In genomic region chr8:70597417-70598272, GRCm38 (mm10) we compare ENCODE assay signal across 9 mouse cellular contexts. TPM values are rescaled to one million over a fixed set of nuclear protein-coding genes. Genes with fewer than 3 reads are reported as not detected.
DNase-seq lines count a peak whose midpoint lies in the region; ATAC-seq and TF ChIP-seq lines count a peak whose summit lies in the region.
"Had no signal": no experiment of that assay in that cellular context is flagged by ENCODE, and none has a peak within 500 bp of the region (broad histone marks: within the 10 kb centered on the region; RNA-seq: fewer than 3 reads in every experiment).

No protein-coding gene starts in this region.

- 26% methylated on average over 48 of the region's 68 CpGs for WGBS in lung, postnatal 0 days
- 57% methylated on average over 67 of the region's 68 CpGs for WGBS in lung, adult 2 months
- 11% methylated on average over 67 of the region's 68 CpGs for WGBS in limb, embryonic 15.5 days

- peak overlapping the region; percentile 78 for H3K4me2 ChIP-seq in lung, postnatal 0 days (replicated peaks; ENCODE audit: low read depth, low read length)
- H3K4me2 ChIP-seq in limb, embryonic 15.5 days, result peak overlapping the region; percentile 79

- no peak for TF ChIP-seq CTCF in lung, postnatal 0 days (IDR thresholded peaks at IDR 0.05)
- no peak for TF ChIP-seq CTCF in lung, adult 2 months (IDR thresholded peaks at IDR 0.05; ENCODE audit: insufficient read depth, low read length)

- ATAC-seq in cerebellum, adult (ENCODE audit: insufficient number of reproducible peaks, low FRiP score, low TSS enrichment), result peak; percentile 3; the same call in 1 of the 2 replicates
- no peak for ATAC-seq in lung, postnatal 0 days
- ATAC-seq in limb, embryonic 15.5 days (ENCODE audit: insufficient number of reproducible peaks, low FRiP score, low TSS enrichment, low read depth), result no peak

- H3K9ac ChIP-seq in lung, postnatal 0 days (replicated peaks; ENCODE audit: low read depth), result 0 out of 2 replicates have a peak overlapping the region, but pooled peaks have one; percentile 16
- H3K9ac ChIP-seq in limb, embryonic 15.5 days, result peak overlapping the region; percentile 51

- no peaks in the 10 kb centered on the region for H3K27me3 ChIP-seq in lung, postnatal 0 days (replicated peaks; ENCODE audit: insufficient read depth, low read length)
- no peaks in the 10 kb centered on the region for H3K27me3 ChIP-seq in limb, embryonic 15.5 days

- 0 out of 2 replicates have a peak, but pooled peaks cover 3% of the 10 kb centered on the region for H3K36me3 ChIP-seq in lung, postnatal 0 days (ENCODE audit: insufficient read depth, low read length)
- H3K36me3 ChIP-seq in limb, embryonic 15.5 days, result peaks cover 31% of the 10 kb centered on the region

- H3K27ac ChIP-seq in lung, postnatal 0 days (ENCODE audit: low read length), result no peak overlapping the region
- peak overlapping the region; percentile 61 for H3K27ac ChIP-seq in limb, embryonic 15.5 days

- TF ChIP-seq POLR2A in lung, adult 2 months (IDR thresholded peaks at IDR 0.05; ENCODE audit: borderline replicate concordance, extremely low read depth, low read depth, low read length), result no peak

- H3K9me3 ChIP-seq in lung, postnatal 0 days (ENCODE audit: low read length), result no peaks in the 10 kb centered on the region
- no peaks in the 10 kb centered on the region for H3K9me3 ChIP-seq in limb, embryonic 15.5 days

- TF ChIP-seq EP300 in lung, postnatal 0 days (IDR thresholded peaks at IDR 0.05), result no peak

- DNase-seq in cerebellum, adult 9-10 months, result no peak
- DNase-seq in lung, postnatal 0 days (ENCODE audit: low spot score), result peak; percentile 5
- no peak for DNase-seq in lung, adult 2 months
- DNase-seq in testis, postnatal 10 days (ENCODE audit: low spot score), result peak; percentile 69
- DNase-seq in adrenal gland, postnatal 10 days, result no peak
- DNase-seq in spleen, adult 12 weeks (ENCODE audit: low spot score), result no peak

- H3K4me3 ChIP-seq in lung, postnatal 0 days (ENCODE audit: low read depth, low read length), result peak overlapping the region; percentile 38
- H3K4me3 ChIP-seq in lung, adult 2 months (replicated peaks; ENCODE audit: extremely low read depth, low read depth, low read length), result no peak overlapping the region
- H3K4me3 ChIP-seq in limb, embryonic 15.5 days, result peak overlapping the region; percentile 48

- peaks cover 24% of the 10 kb centered on the region for H3K4me1 ChIP-seq in lung, postnatal 0 days (ENCODE audit: insufficient read depth, low read depth, low read length)
- peaks cover 12% of the 10 kb centered on the region; the same call in 1 of the 2 replicates for H3K4me1 ChIP-seq in lung, adult 2 months (ENCODE audit: control insufficient read depth, insufficient read depth, low read length)
- peaks cover 82% of the 10 kb centered on the region for H3K4me1 ChIP-seq in limb, embryonic 15.5 days

RNA-seq across cellular contexts. Expression of gene Isyna1, which starts 3.5 kb away (rescaled TPM):
- polyA plus RNA-seq in lung, postnatal 0 days (2015; fragmentation: Nextera tagmentation; extraction: Ambion mirVana), result 49.1 and 57.8 TPM in 2 replicates
- 102 and 112 TPM in 2 replicates for polyA plus RNA-seq in lung, adult 2 months (2012; rRNA removed)
- polyA plus RNA-seq in limb, embryonic 15.5 days (2015; fragmentation: Nextera tagmentation; extraction: Ambion mirVana), result 111 and 123 TPM in 2 replicates
- 10 to 100 TPM; 59.4 to 59.8 TPM for total RNA-seq in adrenal gland, postnatal 10 days (2021)

RNA-seq across cellular contexts. Expression of gene Ssbp4, which starts 11.0 kb away (rescaled TPM):
- 117 and 125 TPM in 2 replicates for polyA plus RNA-seq in lung, postnatal 0 days (2015; fragmentation: Nextera tagmentation; extraction: Ambion mirVana)
- polyA plus RNA-seq in lung, adult 2 months (2012; rRNA removed), result 228 and 351 TPM in 2 replicates
- polyA plus RNA-seq in limb, embryonic 15.5 days (2015; fragmentation: Nextera tagmentation; extraction: Ambion mirVana), result 119 and 120 TPM in 2 replicates
- total RNA-seq in adrenal gland, postnatal 10 days (2021), result 10 to 100 TPM; 92.0 to 96.9 TPM

RNA-seq across cellular contexts. Expression of gene Lrrc25, which starts 18.3 kb away (rescaled TPM):
- polyA plus RNA-seq in lung, postnatal 0 days (2015; fragmentation: Nextera tagmentation; extraction: Ambion mirVana), result 4.2 TPM in 2 replicates
- polyA plus RNA-seq in lung, adult 2 months (2012; rRNA removed), result 10.4 and 10.5 TPM in 2 replicates
- 3.2 and 3.3 TPM in 2 replicates for polyA plus RNA-seq in limb, embryonic 15.5 days (2015; fragmentation: Nextera tagmentation; extraction: Ambion mirVana)
- 1 to 10 TPM; 3.3 to 3.6 TPM for total RNA-seq in adrenal gland, postnatal 10 days (2021)

RNA-seq across cellular contexts. Expression of gene Gdf15, which starts 34.6 kb away (rescaled TPM):
- polyA plus RNA-seq in lung, postnatal 0 days (2015; fragmentation: Nextera tagmentation; extraction: Ambion mirVana), result 1.3 and 2.3 TPM in 2 replicates
- polyA plus RNA-seq in lung, adult 2 months (2012; rRNA removed), result 5.4 and 6.6 TPM in 2 replicates
- 0.16 and 0.24 TPM in 2 replicates for polyA plus RNA-seq in limb, embryonic 15.5 days (2015; fragmentation: Nextera tagmentation; extraction: Ambion mirVana)
- 1 to 10 TPM in 1 of 2 experiments, under 1 TPM in 1; 0.79 to 1.7 TPM for total RNA-seq in adrenal gland, postnatal 10 days (2021)
- total RNA-seq: left cerebral cortex, adult 18-20 months had no signal

RNA-seq across cellular contexts. Expression of gene Ell, which starts 58.4 kb away (rescaled TPM):
- 11.8 and 13.0 TPM in 2 replicates for polyA plus RNA-seq in lung, postnatal 0 days (2015; fragmentation: Nextera tagmentation; extraction: Ambion mirVana)
- polyA plus RNA-seq in lung, adult 2 months (2012; rRNA removed), result 29.6 and 32.9 TPM in 2 replicates
- polyA plus RNA-seq in limb, embryonic 15.5 days (2015; fragmentation: Nextera tagmentation; extraction: Ambion mirVana), result 20.4 and 21.1 TPM in 2 replicates
- total RNA-seq in adrenal gland, postnatal 10 days (2021), result 10 to 100 TPM; 22.2 to 26.3 TPM

Comparison
In these comparisons a context has a peak if more than half of its experiments do, and no peak if none do; other contexts are left out.
1. DNase-seq: peak in lung, postnatal 0 days (single experiment) and testis, postnatal 10 days (single experiment); none in cerebellum, adult 9-10 months (single experiment), lung, adult 2 months (single experiment), adrenal gland, postnatal 10 days (single experiment) and spleen, adult 12 weeks (single experiment).